Mouse (Mus musculus) leukemia stem cell, adult 10-12 weeks (primary cell): ENCODE data around the gene Oca2. TPM values are rescaled to one million over a fixed set of nuclear protein-coding genes. Genes with fewer than 3 reads are reported as not detected.

Experiments
- polyA plus RNA-seq: library from polyadenylated mRNA; stranded (reverse); fragments of >175 nt; gene quantifications from 2 replicates; pipeline ENCODE4 v1.2.3, GENCODE M21; 2012; ENCODE audit warnings: low replicate concordance

Gene Oca2
- polyA plus RNA-seq = not detected in 2 replicates

DNA sequence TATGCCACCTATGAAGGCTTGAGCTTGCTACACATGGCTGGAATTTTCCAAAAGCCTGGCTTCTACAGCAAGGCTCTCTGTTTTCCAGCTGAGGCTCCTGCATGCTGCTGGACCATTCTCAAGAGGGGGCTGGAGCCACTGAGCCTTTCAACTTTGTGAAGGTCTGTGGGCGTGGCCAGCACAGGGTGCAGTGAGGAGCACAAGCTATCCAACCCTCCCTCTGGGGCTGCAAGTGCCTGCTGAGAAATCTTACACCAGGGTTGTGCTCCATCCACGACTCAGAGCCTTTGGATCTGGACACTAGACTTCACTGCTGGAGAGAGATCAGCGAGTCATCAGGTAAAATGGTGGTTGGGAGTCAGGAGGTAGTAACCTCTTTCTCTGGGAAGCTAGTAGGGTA is at the start of gene Oca2:
Gene Oca2 (plus strand): TSS at position 218 of the 400 bp plus-strand sequence.

Other genes with a start within 250 kb of the Oca2 start
- 4.1 and 6.7 TPM in 2 replicates for gene Nipa1, start 219.8 kb upstream of the Oca2 start, polyA plus RNA-seq
- gene Herc2, start 189.6 kb upstream of the Oca2 start, polyA plus RNA-seq = 3.5 and 6.1 TPM in 2 replicates